Mouse (Mus musculus) forelimb bud, embryonic 11.5 days (tissue): ENCODE results near the gene Ints11.

ENCODE experiments used
- DNase-seq: peaks from one replicate; pipeline ENCODE4 v3.0.0-alpha.2; 2012; ENCODE audit warnings: low read depth, low spot score

Gene Ints11

DNA sequence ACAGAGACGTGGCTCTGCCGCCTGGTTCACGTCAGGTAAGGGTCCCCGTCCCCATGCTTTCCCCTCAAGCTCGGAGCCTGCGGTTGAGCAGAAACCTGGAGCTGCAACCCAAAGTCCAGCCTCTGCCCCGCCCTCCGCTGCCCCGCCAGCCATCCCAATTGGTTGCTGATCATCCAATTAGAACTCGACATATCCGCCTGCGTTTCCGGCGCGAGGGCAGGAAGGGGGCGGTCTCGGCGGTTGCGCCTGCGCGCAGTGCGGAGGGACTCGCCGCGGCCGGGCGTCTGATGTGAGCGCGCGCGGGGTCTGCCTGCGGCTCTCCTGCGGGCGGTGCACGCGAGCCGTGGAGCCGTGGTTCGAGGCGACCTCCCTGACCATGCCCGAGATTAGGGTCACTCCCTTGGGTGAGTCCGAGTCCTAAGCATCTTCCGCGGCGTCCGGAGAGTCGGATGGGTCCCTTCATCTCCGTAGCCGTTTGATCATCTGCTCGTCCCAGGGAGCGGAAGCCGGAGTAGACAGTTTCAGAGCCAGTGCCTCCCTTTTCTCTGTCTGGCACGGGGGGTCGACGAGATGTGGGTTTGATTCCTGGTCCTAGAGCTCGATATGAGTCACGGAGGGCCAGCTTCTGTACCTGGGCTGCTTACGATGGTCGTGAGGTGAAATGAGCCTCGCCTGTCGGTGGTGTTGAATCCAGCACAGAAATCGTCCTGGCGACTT is at the start of gene Ints11, which contains the start of gene Cptp:
TSS of gene Ints11 (plus strand) at position 230 of the 717 bp plus-strand sequence.
TSS of gene Cptp (minus strand) at position 124 of the 717 bp plus-strand sequence.
- peak; percentile 93 for DNase-seq

DNA sequence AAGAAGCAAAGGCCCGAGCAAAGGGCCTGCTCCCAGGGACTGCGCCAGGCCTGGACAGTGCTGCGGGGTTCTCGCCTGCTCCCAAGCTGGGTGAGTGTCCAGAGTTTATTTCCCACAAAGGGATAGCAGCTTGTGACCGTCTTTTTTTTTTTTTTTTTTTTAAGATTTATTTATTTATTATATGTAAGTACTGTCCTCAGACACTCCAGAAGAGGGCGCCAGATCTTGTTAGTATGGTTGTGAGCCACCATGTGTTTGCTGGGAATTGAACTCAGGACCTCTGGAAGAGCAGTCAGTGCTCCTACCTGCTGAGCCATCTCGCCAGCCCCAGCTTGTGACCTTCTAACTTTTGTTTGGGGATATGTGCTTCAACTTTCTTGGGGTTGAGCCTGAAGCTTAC is 48.3 kb upstream of the Ints11 start:
- DNase-seq = no peak

DNA sequence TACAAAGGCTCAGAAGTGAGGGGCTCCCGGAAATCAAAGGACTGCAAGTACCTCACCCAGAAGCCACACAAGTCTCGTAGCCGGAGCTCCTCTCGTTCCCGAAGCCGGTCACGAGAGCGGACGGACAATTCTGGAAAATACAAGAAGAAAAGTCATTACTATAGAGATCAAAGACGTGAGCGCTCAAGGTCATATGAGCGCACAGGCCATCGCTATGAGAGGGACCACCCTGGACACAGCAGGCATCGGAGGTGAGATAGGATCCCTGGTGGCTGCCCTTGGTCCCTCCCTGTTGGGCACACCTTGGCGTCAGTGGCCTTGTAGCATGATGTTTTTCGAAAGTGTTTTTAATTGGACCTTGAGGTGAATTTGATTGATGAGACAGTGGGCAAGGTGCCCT is 45.9 kb upstream of the Ints11 start:
- no peak for DNase-seq

DNA sequence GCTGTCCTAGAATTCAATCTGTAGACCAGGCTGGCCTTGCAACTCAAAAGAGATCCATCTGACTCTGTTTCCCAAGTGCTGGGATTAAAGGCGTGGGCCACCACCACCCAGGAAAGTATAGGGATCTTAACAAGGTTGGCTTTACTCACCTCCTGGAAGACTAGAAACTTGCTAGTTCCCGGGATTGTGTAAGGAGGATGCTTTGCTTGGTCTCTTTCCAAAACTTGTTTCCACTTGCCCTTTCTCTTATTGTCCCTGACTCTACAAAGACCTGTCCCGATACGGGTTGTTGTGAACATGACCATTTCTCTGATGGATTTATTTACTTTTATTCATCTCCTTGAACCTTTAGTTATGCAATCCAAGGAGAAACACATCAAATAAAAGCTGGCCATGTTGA is 39.5 kb upstream of the Ints11 start:
- no peak for DNase-seq

GRCm38 (mm10) chr4:155830596-155830995 is 38.8 kb upstream of the Ints11 start:
- DNase-seq = no peak

DNA sequence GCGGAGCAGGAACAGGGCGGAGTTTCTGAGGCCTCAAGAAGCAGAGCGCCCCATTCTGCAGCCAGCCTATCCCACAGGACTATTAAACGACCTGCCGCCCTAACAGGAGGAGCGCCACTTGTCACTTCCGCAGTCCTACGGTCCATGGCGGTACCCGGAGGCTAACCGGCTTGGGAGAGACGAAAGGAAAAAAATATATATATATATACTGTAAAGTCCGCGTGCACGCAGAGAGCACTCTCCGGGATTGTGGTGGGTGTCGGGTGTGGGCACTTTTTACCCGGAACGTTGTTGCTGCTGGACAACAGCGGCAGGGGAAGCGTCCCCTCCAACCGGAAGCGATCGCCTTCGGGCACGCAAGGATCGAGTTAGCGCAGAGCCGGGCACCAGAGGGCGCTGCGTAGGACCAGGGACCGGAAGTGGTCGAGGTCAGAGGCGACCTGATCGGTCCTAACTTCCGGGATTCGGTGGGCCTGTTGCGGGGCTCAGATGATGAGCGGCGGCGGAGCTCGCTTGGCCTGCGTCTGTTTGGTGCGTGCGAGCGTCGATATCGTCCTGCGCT is 38.1 kb upstream of the Ints11 start, which contains the start of gene Aurkaip1:
TSS of gene Aurkaip1 (plus strand) at position 68 of the 562 bp plus-strand sequence.
- peak; percentile 97 for DNase-seq

GRCm38 (mm10) chr4:155831831-155832230 is 37.5 kb upstream of the Ints11 start:
- no peak for DNase-seq

DNA sequence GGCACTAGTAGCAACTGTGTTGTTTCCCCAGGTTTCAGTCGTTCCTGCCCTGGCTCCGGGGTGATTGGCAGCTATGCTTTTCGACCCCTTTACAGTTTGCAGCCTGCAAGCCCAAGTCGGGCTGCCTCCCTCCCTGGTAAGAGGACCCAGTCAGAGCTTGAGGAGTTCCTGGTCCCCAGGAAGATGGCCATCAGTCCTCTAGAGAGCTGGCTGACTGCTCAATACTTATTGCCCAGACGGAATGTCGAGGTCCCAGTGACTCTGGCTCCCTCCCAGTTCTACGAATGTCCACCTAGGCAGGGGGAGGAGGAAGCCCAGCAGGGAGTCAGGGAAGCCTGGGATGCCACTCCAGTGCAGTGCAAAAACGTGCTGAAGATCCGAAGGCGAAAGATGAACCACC is 37.0 kb upstream of the Ints11 start:
- DNase-seq = no peak

GRCm38 (mm10) chr4:155833234-155833633 is 36.1 kb upstream of the Ints11 start:
- no peak for DNase-seq

DNA sequence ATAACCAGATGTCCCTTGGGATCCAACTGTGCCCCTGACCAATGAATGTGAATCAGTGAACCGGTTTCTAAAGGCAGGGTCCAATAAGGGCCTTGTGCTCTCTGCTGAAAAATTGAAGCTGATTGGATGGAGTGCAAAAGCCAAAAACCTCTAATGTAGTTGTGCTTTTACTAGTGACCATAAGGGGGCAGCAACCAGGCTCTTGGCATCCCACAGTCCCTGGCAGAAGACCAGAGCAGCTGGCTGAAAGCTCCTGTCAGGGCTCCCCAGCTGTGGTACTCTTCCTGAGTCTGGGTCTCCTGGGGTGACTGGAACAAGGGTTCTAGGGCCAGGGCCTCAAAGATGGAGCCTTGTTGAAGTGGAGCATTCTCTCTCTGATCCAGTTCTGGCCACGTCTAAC is 35.5 kb upstream of the Ints11 start:
- peak; percentile 79 for DNase-seq

GRCm38 (mm10) chr4:155837404-155838010 is 31.8 kb upstream of the Ints11 start:
- DNase-seq = no peak

GRCm38 (mm10) chr4:155838187-155839153 is 30.9 kb upstream of the Ints11 start:
- no peak for DNase-seq

GRCm38 (mm10) chr4:155839483-155839910 is 29.8 kb upstream of the Ints11 start, which contains the start of gene Mxra8:
Gene Mxra8 (plus strand): TSS chr4:155839680.
- DNase-seq = peak; percentile 75

GRCm38 (mm10) chr4:155840076-155841002 is 29.0 kb upstream of the Ints11 start:
- no peak for DNase-seq

DNA sequence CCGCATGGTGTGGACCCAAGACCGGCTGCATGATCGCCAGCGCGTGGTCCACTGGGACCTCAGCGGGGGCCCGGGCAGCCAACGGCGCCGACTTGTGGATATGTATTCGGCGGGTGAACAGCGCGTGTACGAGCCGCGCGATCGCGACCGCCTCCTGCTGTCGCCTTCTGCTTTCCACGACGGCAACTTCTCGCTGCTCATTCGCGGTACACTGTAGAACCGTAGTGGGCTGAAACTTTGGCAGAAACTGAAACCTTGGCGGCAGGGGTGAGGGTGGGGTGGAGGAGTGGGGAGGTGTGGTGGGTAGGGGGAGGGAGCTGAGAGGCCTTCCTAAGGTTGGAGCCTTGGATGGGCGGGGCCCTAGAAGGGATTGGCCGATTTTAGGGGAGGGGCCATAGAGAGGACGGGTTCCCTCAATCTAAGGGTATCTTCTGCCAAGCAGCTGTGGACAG is 28.3 kb upstream of the Ints11 start:
- DNase-seq = peak; percentile 35

- no peak for DNase-seq
These were observed 27.6 kb upstream of the Ints11 start for GRCm38 (mm10) chr4:155841651-155842270.

- DNase-seq = no peak
These were observed 26.1 kb upstream of the Ints11 start for GRCm38 (mm10) chr4:155843231-155843630.

DNA sequence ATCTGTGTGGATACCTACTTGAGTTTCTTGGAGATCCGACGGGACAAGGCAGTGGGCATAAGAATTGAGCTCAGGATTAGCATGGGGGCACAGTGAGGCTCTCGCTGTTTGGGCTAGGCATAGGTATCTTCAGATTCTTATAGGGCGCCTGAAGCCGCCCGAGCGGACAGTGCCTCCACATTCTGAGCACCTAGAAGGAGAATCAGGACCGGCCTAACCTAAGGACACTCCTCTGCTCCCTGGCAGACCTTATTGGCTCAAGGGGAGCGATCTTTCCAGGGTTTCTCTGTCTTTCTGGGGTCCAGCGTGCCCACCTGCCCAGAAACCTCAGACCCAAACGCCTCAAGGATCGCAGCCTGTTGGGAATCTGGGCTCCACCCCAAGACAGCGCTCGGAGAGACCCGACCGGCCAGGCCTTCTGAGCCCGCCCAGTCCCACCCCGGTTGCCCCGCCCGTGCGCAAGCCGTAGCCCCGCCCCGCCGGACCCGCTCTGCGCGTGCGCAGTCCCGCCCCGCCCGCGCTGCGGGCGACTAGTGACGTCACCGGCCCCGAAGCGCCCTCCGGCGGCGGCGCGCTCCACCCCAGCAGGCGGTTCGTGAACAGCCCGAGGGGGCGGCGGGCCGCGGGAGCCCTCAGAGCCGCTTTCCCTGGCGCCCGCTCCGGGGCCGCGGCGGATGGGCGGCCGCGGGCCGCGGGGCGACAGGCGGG is 22.3 kb upstream of the Ints11 start, which contains the start of gene Dvl1:
TSS of gene Dvl1 (plus strand) at position 532 of the 708 bp plus-strand sequence.
- DNase-seq = peak; percentile 91
